Mouse (Mus musculus) erythroblast, embryonic 14.5 days (primary cell): ENCODE measurements around the gene Atp6v0a4.

ENCODE experiments used
- GATA1 ChIP-seq: IDR thresholded peaks from 2 replicates; pipeline ENCODE4 v1.6.1; 2012; ENCODE audit warnings: low read length, inconsistent platforms, mixed read lengths
- TAL1 ChIP-seq: IDR thresholded peaks from 3 replicates; pipeline ENCODE4 v1.6.1; 2012; ENCODE audit warnings: low read length, inconsistent platforms, mixed read lengths

DNA sequence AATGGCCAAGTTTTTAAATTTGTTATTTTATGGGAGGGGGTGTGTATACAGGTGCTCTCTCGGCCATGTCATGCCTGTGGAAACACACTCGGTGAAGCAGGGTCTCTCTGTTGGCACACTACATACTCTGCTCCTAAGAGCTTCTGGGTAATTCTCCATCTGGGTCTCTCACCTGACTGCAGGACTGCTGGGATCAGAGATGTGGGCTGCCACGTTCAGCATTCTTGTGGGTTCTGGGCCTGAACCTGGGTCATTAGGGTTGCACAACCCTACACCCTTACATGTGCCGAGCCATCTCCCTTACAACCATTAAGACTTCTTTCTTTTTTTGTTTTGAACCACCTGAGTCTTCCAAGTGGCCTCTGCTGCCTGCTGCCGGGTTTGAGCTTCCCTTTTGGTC, 2.5 kb downstream of the Atp6v0a4 start:
- TF ChIP-seq GATA1 (no peak), TAL1 (no peak)
